Mouse (Mus musculus): ENCODE results near the gene Fgd1.

The Fgd1 gene

GRCm38 (mm10) chrX:151045850-151046249 lies at the start of gene Fgd1:
TSS of gene Fgd1 (plus strand) at chrX:151046150.
- DNase-seq (ENCODE audit: low read depth, low spot score), result no peak

- no peak for DNase-seq (ENCODE audit: low read depth, low spot score)
Observed at GRCm38 (mm10) chrX:150996775-150997174, 49.2 kb upstream of the Fgd1 start.

- DNase-seq (ENCODE audit: low read depth, low spot score), result peak; percentile 80
Observed at GRCm38 (mm10) chrX:151016938-151017877, 28.7 kb upstream of the Fgd1 start, which contains the start of gene Gnl3l. TSS of gene Gnl3l (minus strand) at chrX:151017322.

- no peak for DNase-seq (ENCODE audit: low read depth, low spot score)
Observed at GRCm38 (mm10) chrX:151017897-151018296, 28.1 kb upstream of the Fgd1 start.

GRCm38 (mm10) chrX:151018798-151019197 lies 27.2 kb upstream of the Fgd1 start:
- DNase-seq (ENCODE audit: low read depth, low spot score), result no peak

DNA sequence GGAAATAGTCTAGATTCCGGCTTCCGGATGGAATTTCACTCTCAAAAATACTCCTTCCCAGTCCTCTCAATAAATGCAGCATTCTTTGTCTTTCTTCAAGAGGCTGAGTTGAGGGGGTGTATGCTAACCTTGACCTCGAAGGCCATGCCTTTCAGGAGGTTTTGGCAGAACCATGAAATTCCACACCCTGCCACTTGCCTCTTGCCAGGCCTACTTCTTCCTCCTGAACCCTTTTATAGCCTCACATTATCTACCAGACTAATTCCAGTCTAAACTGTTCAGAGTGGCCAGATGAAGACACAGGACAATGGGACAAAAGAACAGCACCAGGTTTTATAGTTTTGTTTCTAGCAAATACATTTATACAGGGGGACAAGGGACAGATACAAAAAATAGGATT lies 14.6 kb upstream of the Fgd1 start:
- DNase-seq (ENCODE audit: low read depth, low spot score), result no peak

DNA sequence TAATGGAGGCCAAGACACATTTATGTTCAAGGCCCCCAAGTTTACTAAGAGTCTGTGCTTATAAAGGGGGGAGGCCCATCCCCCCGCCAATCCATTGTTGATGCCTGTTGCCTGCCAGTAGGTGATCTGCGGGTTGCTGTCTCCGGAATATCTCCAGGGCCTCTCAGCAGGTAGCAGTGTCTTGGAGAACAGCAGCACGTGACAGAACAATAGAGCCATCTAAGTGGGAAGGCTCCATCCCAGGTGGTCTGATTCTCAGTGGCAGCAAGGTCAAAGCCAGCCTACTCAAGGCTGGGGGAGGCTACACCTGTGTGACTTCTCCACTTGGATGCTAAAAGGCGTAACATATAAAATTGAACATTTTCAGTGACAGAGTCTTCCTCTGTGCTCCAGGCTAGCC lies 4.7 kb upstream of the Fgd1 start:
- DNase-seq (ENCODE audit: low read depth, low spot score), result no peak

DNA sequence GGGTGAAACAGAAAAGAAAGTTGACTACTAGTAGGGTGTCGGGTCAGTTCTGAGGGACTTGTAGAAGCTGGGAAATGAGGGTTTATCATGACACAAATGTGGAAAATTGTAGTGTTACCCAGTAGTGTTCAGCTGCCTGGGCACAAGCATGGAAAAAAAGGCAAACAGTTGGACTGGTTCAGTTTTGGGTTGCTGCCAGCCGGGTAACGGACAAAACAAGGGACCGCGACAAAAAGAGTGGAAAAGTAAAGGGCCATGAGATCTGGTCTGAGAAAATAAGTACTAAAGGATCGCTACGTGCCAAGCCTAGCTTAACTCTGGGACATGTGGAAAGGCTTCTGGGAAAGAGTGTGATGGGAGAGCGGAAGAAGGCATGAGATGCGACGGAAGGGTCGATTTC lies 371 bp downstream of the Fgd1 start:
- no peak for DNase-seq (ENCODE audit: low read depth, low spot score)

DNA sequence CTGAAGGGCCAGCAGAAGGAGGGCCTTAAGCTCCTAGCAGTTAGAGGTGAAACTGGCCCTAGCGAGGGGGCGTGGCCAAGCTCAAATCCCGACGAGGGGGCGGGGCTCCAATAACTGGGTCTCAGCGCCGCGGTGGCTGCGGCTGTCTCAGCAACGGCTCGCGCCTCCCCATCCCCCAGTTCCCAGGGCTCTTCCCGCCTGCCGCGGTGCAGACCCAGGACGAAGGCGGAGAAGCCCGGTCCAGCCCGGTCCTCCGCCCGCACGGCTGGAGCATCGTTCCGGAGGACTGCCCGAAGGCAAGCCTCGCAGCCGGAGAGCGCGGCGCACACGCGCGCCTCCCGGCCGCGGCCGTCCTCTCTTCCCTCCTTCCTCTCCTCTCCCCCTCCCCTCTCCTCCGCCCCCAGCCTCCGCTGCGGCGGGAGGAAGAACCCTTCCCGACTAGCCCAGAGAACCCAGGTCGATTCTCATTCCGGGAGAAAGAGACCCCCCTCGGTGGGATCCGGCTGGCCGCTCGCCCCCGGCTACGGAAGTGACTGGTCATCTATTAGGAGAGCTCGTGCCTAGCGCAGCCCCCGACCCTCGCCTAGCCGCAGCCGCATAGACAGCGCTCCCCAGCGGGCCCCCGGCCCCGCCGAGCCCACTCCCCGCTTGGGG lies 954 bp downstream of the Fgd1 start:
- DNase-seq (ENCODE audit: low read depth, low spot score), result no peak

DNA sequence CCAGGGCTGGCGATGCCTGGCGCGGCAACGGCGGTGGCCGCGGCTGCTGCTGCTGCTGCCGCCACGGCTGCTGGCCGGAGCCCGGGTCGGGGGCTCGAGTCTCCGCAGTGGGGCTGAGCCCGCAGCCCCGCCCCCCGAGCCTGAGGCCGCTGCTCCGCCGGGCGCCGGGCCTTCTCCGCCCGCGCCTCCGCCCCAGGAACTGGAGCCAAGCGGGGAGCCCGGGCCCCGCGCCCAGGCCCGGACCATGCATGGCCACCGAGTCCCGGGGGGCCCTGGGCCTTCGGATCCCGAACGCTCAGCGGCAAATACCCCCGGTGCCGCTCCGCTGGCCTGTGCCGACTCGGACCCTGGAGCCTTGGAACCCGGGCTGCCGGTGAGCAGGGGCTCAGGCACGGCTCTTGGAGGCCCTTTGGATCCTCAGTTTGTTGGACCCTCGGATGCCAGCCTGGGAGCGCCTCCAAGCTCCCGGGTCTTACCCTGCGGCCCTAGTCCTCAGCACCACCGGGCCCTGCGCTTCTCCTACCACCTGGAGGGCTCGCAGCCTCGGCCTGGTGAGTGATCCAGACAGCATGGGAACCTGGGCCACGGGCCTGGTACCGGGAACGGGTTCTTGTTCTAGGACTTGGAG lies 1.6 kb downstream of the Fgd1 start:
- no peak for DNase-seq (ENCODE audit: low read depth, low spot score)

DNA sequence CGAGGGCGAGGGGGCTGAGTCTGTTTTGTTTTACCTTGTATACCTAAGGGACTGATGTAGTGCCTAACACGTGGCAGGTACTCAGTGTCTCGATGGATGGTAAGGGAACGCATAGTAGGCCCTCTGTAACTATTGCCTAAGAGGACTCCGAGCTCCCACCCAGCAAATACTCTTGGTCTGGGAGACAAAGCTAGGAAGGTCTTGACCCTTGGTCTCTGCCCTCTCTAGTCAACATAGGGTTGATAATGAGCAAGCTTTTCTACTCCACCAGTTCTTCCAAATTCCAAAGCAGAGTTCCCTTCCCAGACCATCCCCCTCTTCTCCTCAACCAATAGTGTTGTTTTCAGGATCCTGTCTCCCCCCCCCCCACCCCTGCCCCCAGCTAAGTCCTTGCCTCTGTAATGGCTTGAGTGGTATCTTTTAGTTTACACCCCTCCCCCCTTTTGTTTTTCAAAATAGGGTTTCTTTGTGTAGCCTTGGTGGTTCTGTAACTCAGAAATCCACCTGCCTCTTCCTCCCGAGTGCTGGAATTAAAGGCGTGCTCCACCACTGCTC lies 3.8 kb downstream of the Fgd1 start:
- no peak for DNase-seq (ENCODE audit: low read depth, low spot score)

DNA sequence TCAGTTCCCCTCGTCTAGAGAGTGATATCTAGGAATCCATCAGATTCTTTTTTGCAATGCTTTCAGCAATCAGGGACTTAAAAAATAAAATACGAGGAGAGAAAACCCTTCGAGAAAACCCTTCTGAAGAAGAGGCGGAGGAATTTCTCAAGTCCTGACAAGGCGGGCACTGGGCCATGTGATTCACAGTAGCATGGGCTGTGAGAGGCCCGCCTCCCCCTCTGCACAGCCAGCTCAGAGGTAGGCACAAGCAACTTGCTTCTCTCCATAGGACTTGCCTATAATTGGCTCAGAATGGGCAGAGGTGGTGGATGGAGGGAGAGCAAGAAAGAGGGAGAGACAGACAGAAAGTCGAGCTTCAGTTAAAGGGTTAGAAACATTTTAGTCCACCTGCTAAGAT lies 4.4 kb downstream of the Fgd1 start:
- DNase-seq (ENCODE audit: low read depth, low spot score), result no peak

- no peak for DNase-seq (ENCODE audit: low read depth, low spot score)
Observed at GRCm38 (mm10) chrX:151054489-151054888, 8.5 kb downstream of the Fgd1 start.

DNA sequence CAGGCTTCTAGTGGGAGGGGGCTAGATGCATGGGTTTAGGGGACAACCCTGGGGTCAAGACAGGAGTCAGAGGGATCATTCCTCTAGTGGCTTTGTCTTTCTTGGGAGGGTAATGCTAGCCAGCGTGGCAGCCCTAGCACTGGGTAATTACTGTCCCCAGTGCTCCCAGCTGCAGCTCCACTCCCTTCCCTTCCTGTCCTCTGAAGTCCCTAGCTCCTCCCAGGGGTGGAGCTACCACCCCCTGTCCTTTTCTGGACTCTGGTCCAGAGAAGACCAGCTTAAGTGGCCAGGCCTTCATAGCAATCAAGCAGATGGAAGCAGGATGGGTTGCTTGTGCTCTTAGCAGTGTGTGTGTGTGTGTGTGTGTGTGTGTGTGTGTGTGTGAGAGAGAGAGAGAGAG lies 9.6 kb downstream of the Fgd1 start:
- no peak for DNase-seq (ENCODE audit: low read depth, low spot score)

DNA sequence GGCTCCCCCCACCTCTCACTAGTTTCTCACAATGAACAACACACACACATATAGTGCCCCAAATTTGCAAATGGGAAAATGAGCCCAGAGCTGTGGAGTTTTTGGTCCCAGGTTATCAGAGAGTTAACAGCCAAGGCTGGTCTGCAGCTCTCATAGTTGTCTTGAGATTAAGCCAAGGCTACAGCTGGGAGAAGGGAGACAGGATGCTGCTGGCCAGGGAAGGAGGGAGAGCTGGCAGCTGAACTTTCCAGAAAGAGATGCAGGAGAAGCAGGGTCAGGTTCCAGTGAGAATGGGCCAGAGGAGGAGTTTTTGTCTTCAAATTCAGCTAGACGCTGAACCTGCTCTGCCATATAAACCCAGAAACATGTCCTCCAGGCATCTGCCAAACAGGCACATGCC lies 13.4 kb downstream of the Fgd1 start:
- DNase-seq (ENCODE audit: low read depth, low spot score), result no peak

GRCm38 (mm10) chrX:151061615-151062299 lies 15.8 kb downstream of the Fgd1 start:
- no peak for DNase-seq (ENCODE audit: low read depth, low spot score)

- DNase-seq (ENCODE audit: low read depth, low spot score), result no peak
Observed at GRCm38 (mm10) chrX:151066071-151066666, 20.2 kb downstream of the Fgd1 start.

- DNase-seq (ENCODE audit: low read depth, low spot score), result no peak
Observed at GRCm38 (mm10) chrX:151067876-151068275, 21.9 kb downstream of the Fgd1 start.

DNA sequence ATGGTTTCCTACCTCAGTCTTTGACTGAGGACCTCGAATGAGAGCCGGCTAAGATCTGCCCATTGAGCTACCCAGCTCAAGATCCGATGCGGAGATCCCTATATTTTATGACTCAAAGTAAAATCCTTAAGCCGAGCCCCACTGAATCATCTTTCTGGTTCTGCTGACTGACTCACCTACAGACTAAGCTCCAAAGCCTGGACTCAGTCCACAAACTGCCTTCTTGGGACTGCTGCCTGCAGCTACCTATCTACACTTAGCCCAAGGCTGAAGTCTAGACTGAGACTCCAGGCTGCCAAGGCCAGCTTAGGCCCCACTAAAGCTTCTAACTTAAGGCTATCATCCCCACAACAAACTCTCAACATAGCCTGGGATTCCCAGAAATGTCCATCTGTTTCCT lies 30.1 kb downstream of the Fgd1 start:
- no peak for DNase-seq (ENCODE audit: low read depth, low spot score)

DNA sequence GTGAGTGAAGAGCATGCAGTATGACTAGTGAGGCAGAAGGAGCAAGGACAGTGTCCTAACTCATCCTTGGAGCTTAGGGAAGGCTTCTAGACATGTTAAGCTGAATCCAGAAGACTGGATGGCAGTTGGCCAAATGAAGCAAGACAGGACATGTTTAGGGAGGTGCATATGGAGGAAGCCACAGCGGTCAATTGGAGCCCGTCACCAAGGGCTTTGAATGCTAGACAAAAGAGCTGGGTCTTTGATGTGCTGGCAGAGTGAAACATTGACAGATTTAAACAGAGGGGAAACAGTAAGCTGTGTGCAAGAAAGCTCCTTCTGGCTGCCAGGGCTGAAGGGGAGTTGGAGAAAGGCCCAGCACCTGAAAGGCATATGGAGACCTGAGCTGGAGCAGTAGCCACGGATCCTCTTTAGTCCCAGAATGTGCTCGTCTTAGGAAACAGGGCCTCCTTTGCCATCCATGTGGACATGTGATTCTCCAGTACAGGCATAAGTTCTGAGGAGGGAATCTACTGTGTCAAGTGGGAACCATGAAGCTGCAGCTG lies 31.1 kb downstream of the Fgd1 start:
- DNase-seq (ENCODE audit: low read depth, low spot score), result no peak

DNA sequence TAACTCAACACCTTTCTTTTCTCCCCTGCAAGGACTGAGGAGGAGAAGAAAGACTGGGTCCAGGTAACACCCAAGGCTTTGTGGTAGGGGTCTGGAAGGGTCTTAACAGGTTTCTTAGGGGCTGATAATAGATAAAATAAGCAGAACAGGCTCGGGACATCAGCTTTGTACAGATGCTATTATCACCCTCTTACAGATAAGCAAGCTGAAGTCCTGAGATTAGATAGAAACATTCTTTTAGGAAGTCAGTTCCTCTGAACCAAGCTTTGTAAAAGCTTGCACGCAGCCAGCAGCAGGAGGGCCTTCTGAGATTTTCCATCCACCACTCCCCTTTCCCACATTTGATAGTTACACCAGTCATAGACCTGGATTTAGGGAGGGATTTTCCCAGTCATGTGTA lies 39.6 kb downstream of the Fgd1 start:
- no peak for DNase-seq (ENCODE audit: low read depth, low spot score)

All from c-Kit-negative CD71-positive TER-119-positive erythroid progenitor cells, embryonic 14.5 days (primary cell).